Mouse (Mus musculus) gastrocnemius, postnatal 25 days (tissue): ENCODE measurements around the gene Gsdme. TPM values are rescaled to one million over a fixed set of nuclear protein-coding genes. Genes with fewer than 3 reads are reported as not detected.
A peak's percentile ranks its signal among the peaks of the same experiment; 100 is the strongest.

Experiments used
- DNase-seq: peaks from one replicate; pipeline ENCODE4 v3.0.0; 2022
- total RNA-seq, 2 experiments: library from RNA; stranded (reverse); gene quantifications; 1 replicate in 1 of 2; 2 replicates in 1 of 2; pipeline ENCODE4 v1.2.3; 2021

Gsdme gene
- total RNA-seq, 2 experiments from 2014 or later: 0.49 to 1.7 TPM

DNA sequence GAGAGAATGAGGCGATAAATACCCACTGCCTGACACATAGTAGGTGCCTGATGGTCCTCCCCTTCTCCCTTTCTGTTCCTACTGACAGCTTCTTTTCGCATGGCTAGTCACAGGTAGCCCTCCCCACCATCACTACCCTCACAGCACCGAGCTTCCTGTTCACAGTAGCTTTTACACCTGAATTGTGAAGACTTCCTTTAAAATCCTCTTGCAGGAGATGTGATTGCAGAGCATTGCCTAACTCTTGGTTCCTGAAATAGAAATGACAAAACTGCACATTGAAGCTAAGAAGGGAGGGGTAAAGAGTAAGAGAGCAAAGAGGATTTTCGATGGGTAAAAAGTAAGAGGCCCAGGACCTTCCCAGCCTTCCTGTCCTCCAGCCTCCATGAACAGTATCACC lies 18.7 kb downstream of the Gsdme start:
- no peak for DNase-seq

DNA sequence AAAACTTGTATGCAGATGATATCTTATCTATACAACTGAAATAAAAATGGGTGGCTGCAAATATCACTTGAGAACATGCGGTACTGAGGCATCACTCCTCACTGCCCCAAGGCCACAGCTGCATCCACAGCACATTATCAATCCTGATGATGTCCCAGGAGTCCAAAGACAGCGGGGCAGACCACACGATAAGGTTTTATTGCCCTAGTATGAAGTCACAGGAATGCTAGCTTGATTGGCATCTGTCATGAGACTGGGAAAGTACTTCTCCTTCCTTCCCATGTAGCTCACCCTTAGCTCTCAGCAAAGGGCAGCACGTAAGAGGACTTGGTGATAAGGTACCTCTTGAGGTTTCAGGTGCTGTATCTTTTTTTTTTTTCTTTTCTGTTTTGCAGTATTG lies 19.5 kb downstream of the Gsdme start:
- no peak for DNase-seq

DNA sequence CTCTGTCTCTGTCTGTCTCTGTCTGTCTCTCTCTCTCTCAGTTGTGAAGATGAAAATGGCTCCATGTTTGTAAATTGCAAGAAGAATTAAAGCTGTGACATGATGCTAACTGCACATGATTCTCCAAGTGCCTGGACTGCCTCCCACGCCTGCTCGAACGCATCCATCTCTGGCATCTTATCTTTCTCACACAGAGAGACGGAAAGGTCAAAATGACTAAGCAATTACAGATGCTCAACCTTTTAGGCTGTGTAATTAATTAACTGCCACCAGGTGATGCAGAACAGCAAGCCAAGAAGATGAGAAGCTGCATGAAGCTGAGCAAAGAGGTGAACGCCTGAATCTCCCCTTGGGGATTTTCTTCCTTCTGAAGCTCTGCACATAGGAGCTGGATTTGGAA lies 23.2 kb downstream of the Gsdme start:
- DNase-seq: no peak

DNA sequence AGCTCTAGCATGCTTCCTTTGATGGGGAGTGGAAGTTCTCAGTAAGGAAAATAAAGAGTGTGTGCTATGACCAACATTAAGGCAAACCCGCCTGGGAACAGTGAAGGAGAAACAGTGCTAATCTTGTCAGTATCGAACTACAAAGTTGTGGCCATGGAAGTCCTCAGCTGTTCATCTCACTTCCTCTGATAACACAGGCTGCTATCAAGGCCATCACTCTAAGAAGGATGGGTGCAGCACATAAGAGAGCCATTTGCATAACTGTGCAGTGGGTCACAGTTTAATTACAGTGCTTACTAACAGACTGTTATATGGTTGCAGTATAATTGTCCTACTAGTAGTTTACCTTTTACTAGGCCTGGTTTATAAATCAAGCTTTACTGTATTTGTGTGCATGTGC lies 23.8 kb downstream of the Gsdme start:
- DNase-seq: no peak

DNA sequence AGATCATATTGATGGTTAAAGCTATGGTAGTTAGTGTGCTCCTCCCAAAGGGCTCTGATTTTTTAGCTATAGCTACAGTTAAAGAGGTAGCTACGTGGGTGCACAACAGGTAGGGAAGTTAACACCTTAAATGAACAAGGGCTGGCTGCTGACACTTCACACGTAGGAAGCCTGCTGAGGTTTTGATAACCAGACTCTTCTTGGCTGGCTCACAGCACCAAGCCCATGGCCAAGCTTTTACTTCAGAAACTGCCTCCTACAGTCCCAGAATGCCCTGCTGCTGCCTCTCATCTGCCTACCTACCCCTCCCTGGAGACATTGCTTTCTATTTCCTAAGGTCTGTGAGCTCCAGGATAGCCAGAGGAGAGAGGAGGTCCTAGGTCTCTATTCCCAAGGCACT lies 25.7 kb downstream of the Gsdme start:
- no peak for DNase-seq

DNA sequence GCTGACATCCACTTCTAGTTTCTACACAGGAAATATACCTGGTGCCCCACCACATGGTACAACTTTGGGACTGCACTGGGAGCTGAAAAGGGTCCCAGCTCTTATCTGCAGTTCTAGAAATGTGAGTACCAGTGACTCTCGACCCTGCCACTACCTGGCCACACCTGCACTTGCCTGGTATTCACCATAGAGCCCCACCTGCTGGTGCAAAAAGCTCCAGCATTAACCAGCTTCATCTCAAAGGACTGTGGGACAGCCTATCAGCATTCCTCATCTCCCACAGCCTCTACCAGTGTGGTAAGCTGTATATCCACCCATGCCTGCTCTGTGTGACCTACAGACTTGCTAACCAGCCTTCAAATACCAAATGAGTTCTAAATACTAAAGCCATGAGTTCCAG lies 30.7 kb downstream of the Gsdme start:
- no peak for DNase-seq

DNA sequence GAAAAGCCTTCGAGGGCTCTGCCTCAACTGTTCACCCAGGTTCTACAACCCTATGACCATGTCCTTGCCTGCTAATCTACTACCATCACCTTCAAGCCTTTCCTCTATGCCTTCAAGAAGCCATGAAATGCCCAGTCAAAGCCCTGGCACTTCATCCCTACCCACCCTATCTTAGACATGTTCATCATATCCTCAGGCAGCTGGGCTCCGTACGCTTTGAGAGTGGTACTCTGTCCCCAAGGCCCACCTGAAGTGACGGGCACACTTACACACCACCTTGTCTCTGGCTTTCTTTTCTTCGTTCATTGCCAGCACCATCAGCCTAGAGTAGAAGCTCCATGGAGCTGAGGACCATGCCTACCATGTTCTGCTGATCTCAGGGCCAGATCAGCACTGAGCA lies 32.4 kb downstream of the Gsdme start:
- DNase-seq: no peak

DNA sequence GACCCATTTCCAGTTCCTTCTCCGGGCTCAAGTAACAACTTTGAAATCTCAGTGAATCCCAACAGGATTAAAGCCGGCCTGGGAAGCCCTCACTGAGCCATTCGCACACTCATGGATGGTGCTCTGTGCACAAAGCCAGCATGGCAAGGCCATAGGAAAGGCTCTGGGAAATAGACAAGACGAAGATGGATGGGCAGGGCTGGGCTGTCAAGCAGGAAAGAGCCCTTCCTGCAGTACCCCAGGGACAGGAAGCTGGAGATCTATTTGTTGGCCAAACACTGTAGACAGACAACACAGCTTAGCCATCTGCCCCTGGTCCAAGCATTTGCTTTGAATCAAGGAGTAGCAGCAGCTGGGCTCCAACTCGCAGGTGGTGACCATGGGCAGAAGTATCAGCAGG lies 35.5 kb downstream of the Gsdme start:
- DNase-seq: no peak

DNA sequence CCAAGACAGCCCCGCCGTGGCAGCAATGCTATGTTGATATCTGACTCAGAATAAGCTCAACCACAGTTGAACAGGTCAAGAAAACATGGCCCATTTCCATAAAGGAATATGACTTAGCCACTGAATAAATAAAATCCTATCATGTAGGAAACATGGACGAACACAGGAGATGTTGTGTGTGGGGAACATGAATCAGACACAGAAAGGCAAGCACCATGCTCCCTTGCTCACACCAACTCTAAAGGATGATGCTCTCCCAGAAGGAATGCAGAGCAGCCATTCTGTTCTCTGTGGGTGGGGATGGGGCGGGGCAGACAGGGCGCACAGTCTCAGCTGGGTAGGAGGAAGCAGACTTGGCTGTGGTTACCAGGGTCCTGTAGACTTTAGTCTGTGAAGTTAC lies 38.4 kb downstream of the Gsdme start:
- no peak for DNase-seq

DNA sequence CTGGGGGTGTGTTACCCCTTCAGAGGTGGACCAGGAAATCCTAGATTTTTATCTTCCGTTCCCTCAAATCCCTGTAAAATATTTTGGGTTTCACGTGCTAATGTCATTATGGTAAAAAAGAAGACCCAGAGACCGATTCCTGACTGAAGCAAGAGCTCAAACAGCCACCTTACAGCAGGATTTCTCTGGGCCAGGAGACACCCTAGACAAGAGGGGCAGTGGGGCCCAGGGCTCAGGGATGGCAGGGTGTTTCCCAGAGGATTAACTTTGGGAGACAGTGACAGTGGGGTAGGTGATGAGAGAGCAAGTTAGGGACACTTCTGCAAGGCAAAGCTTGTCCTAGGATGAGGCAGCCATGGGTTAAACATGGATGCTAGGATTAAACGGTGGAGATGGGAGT lies 40.1 kb downstream of the Gsdme start:
- no peak for DNase-seq

DNA sequence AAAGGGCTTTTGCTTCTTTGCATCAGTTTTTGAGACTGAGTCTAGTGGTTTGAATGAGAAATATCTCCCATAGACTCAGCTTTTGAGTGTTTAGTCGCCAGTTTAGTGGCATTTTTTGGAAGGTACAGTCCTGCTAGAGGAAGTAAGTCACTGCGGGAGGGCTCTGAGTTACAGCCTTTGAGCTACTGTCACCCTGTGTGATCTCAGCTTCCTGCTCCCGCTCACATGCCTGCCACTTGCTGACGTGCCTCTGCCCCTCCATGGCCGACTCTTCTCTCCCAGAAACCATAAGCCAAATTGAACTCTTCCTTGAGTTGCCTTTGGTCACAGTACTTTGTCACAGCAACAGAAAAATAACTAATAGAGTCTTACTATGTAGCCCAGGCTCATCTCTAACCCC lies 40.7 kb downstream of the Gsdme start:
- no peak for DNase-seq

DNA sequence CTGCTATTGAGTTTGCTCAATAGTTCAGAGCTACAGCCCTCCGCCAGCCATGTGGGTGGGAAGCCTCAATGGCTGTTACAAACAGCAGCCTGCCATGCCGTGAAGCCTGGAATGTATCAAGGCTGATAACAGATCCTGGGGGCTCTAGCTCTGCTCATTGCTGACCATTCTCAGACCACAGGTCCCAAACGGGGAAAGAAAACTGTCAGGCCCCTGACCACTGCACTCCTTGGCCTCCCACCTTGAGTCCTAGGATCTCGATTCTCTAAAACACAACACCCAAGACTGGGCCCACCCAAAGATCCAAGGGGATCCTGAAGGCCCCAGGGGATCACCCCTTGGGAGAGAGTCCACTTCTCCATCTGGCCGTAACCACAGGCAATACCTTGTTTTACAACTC lies 41.3 kb downstream of the Gsdme start:
- no peak for DNase-seq

DNA sequence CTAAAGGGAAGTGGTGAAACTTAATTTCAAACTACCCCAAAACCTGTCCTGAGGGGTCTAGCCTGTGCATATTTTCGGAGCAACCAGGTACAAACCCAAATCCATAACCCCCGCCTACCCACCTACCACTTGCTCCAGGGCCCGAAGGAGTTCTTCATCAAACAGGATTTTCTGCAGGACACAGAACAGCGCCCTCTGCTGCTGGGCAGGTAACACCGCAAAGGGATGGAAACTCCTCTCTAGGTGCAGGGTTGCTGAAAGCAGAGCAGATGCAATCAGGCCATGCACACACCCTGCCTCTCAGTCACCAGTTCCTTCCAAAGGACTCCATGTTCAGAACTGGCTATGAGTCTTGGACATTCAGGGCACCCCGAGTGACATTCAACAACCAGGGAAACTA lies 42.8 kb downstream of the Gsdme start:
- peak; percentile 22 for DNase-seq

DNA sequence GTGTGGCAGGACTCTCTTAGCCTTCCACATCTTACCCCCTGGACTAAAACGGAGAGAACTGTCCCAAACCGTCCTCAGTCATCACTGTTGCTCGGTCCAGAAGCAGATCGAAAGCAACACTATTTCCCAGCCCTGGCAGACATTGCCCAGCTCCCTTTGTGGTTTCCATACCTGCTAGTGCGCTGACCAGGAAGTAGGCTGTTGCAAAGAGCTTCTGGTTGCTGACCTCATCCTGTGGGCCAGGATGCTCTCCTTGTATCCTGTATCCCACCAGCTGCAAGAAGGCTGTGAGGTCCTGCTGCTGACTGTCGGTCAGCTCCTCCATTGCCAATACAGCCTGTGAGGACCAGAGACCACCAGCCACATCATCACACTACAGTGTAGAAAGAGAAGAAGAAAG lies 44.6 kb downstream of the Gsdme start:
- no peak for DNase-seq

DNA sequence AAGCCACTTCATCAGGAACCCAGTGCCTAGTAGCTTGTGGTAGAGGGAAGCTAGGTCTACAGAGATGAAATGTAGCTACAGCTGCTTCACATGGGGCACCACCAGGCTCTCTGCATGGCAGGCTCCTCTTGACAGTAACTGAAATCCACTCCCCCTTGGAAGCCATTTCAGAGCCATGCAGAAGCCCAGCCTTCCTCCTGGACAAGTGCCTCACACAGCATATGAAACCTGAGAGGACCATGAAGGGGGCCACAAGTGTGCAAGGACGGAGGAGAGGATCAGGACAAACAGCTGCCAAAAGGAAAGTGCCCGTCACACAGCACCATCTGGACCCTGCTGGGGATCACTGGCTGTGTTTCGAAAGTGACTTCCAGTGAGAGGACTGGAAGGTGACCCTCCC lies 45.0 kb downstream of the Gsdme start:
- DNase-seq: no peak

DNA sequence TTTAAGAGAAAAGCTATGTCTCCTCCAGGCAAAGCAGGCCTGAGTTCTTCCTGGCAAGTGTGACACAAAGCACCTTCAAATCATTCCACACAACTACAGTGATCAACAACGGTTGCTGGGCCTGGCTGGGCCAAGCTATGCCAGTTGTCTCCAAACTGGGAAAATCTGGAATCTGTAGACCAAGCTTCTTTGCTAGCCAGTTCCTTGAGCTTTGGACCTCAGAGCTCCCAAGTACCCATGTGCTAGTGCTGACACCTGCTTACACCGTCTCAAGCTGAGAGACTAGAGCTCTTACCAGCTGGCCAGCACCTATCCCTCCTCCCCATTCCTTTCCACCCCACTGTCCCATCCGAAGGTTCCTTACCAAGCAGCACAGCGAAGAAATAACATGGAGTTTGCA lies 47.7 kb downstream of the Gsdme start:
- DNase-seq: no peak

DNA sequence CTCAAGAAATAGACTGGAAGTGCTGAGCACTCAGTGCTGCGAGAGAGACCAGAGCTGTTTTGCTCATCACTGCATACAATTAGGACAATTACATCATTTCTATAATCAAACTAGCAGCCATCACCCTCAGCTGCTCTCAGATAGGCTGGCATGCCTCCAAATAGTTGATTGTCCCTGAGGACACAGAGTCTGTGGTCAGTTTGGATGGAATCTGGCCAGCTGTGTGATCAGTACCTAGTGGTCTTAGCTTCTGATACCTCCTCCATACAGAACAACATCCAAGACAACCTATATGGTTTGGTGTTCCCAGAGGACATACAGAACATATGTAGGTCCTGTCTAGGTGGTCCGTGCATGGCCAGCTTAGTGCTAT lies 48.3 kb downstream of the Gsdme start:
- no peak for DNase-seq

DNA sequence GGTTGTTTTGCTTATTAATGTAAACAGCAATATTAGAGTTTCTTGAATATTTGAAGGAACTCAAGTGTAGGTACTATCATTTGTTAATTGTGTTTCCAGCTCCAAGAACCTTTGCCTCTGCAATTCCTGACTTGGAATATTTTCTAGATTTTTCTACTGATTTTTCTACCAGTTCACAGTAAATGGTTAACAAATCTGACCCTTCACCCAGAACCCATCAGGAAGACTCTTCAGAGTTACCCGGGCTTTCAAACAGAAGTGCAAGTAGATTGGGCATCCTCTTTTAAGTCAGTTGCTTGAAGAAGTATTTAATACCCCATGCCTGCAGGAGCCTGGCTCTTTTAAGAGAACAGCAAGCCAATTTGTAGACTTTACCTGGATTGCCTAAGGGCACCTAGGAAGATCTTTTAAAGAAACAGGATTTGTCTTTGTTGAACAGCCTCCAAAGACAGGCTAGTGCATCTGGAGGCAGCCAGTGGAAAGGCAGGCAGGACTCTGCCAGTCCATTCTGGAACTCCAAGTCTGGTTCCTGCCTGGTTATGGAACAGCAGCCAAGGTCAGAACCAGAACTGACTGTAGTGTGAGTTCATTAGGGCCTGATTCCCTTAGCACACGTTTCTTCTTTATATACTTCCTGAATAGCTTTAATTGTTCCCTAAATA lies 48.8 kb downstream of the Gsdme start:
- DNase-seq: no peak

DNA sequence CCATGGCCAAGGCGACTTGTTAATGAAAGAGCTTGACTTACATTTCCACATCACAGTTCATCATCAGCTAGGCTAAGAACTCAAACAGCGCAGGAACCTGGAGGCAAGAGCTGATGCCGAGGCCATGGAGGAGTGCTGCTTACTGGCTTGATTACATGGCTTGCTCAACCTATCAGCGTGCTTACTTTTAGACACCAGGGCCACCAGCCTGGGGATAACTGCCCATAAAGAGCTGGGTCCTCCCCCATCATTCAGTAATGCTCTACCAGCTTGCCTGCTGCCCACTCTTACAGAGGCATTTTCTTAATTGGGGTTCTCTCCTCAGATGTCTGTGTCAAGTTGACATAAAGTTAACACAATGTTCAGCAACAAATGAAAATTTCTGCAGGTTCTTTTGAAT lies 58.6 kb downstream of the Gsdme start:
- DNase-seq: no peak

DNA sequence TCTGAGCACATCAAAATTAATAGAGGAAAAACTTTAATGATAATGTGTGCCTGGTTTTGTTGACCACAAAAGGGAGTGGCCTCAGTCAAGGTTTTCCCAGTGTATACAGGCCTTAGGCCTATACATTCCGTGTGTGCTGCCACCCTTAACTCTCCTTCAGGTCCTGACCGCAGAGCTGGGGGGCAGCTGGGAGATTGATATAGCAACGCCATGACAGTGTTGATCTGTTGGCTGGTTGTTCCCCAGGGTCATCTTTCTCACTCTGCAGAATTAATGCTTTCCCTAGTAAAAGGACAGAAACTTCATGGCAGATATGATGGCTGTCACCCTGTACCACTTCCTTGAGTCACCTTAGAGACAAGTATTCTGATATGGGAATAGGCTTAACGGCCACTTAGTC lies 59.3 kb downstream of the Gsdme start:
- no peak for DNase-seq

DNA sequence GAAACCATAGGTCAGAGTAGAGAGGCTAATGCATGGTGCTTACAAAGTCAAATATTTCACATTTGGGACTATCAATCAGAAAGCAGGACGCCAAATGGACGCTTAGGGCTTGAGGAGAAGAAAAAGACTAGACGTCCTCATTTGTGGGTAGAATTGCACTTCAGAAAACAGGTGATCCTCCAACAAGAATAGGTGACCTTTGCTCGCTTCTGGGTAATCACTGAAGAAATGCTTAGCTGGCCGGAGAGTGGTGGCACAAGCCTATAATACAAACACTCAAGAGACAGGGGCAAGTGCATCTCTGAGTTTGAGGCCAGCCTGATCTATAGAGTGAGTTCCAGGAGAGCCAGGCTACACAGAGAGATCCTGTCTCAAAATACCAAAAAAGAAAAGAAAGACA lies 69.8 kb downstream of the Gsdme start:
- DNase-seq: no peak

DNA sequence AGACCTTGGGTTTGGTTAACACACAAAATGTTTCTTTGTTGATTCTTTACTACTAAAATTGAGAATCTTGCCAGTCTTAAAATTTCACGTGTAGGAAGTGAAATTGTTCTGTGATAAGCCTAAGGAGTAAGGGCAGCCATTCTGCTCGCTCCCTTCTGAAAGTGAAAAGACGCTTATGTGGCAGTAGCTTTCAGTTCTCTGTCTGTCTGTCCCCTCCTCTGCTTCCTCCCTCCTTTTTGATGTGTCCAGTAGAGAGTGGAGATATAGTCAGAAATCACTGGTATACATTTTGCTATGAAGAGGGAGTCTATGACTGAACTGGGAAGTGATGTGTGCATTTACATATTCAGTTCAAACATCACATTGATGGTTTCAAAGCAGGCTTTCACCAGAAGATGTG lies 70.8 kb downstream of the Gsdme start:
- DNase-seq: no peak

DNA sequence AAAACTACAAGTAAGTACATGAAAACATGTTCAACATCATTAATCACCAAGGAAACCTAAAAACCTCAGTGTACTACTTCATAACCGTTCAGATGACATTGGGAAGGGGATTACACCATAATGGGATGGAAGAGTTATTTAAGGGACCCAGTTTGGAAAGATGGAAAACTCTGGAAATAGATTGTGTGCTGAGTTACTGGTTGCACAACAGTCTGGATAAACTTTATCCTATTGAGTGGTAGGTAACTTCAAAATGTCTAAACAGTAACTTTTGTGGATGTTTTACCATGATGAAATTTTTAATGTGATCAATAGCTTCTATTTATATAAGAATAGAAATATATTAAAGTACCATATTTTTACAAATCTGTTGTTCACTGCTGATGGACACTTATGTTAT lies 71.5 kb downstream of the Gsdme start:
- DNase-seq: no peak

DNA sequence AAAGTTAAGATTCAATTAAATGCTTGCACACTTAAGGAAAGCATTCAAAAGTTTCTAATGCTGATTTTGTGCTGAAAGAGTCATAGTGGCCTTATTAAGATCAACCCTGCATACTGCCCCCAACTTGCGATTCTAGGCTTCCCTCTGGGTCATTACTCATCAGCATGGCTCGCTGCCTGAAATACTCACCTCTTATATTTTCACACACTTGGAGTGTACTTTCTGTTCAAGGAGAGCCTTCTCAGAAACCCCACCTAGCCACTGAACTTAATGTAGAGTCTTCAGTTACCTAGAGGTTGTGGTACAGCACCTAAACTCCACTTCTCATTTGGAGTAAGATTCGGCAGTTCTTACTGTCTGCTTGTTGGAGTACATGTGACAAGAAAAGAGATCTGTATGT lies 72.1 kb downstream of the Gsdme start:
- no peak for DNase-seq

DNA sequence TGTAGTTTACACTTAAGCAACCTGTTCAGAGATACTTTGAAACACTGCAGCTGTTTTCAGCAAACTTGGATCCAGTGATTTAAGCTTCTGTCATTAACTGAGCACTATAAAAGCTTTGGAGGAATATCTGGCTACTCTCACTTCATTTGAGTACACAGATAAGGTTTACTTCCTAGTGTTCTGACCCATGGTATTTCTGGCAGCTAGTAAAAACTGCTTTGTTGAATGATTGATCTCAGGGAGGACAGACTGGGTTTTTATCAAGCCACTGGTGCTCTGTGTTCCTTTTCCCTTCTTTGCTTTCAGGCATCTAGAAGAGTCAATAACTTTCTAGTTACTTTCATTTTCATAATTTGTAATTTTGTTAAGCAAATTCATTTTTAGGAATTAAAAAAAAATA lies 74.3 kb downstream of the Gsdme start:
- no peak for DNase-seq
